Mouse (Mus musculus): ENCODE results near the gene Sh3rf1. TPM values are rescaled to one million over a fixed set of nuclear protein-coding genes. Genes with fewer than 3 reads are reported as not detected.

The Sh3rf1 gene
- total RNA-seq, 1 experiment from 2014 or later = 9.3 TPM

Other genes with a start within 250 kb of the Sh3rf1 start
- 47.7 and 52.5 TPM in 2 replicates for gene Clcn3, start 240.6 kb upstream of the Sh3rf1 start, total RNA-seq (2017)
- gene Nek1, start 230.7 kb upstream of the Sh3rf1 start, total RNA-seq (2017) = 22.5 and 28.2 TPM in 2 replicates

All from hematopoietic stem cell, adult 5-6 weeks (primary cell).